Mouse (Mus musculus) frontal cortex, adult (tissue): ENCODE measurements around the gene Ear1.
A peak's percentile ranks its signal among the peaks of the same experiment; 100 is the strongest.
"Not testable (repeated sequence)": the region's sequence is repeated elsewhere in the genome, so short reads cannot be mapped to it uniquely, and the experiment has no call there.

ENCODE experiments used
- ATAC-seq: cut with Nextera tagmentation; 2 replicates; pipeline ENCODE4 v1.9.2; 2017; ENCODE audit warnings: mild to moderate bottlenecking, moderate library complexity, mixed read lengths; ENCODE audit not compliant: low TSS enrichment

The Ear1 gene

DNA sequence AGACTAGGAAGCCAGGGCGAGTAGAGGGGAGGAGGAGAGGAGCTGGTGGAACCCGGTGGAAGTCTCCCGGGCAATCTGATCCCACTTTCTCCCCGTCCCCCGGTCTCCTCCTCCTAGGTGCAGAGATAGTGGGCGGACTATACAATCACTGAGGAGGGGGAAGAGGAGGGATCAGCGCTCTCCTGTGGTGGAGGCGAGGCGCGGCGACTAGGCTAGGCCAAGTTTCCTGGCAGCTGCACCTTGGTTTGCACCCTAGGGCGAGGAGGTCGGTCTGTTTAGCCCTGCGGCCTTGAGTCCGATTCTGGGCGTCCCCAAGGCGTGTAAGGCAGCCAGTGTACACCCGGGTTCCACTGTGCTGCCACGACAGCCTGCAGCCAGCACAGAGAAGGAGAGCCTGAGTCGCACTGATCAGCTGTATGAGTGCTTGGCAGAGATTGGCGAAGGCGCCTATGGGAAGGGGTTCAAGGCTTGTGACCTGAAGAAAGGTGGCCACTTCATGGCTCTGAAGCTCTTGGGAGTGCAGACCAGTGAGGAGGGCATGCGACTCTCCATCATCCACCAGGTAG, 78.3 kb downstream of the Ear1 start:
- ATAC-seq: peak; percentile 85

GRCm38 (mm10) chr14:43796069-43796904, 79.0 kb downstream of the Ear1 start:
- ATAC-seq: peak; percentile 41

DNA sequence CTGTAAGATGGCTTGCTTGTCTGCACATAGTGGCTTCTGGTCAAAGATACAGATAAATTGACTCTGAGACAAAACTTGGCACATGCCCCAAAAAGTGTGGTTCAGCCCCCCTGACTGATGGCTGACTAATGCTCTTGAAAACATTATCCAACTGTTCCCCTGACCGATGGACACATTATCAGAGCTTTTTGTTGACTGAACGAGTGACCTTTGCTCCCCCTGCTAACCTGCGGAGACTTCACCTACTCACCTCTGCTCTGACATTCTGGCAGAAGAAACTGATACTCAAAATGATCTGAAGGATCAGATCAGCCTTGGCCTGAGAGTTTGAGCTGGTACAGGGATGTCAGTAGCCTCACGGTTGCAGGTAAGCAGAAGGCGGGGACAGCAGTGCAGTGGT, 81.5 kb downstream of the Ear1 start:
- not testable (repeated sequence) for ATAC-seq

DNA sequence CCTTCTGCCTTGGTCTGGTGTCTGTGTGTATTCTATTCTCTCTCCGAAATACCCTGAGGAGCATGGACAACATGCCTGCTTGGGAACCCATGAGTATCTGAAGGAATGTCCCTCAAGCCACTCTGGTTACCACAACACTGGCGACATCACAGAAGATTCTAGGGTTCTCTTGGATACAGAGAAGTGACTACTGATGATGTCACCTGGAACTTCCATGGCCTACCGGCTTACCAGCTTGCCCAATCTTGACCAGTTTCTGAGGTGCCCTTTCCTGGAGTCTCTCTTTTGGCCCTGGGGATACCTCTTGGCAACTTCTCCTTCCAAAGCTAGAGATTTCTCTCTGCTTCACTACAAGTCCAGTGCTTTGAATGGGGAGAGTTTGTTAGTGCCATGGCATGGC, 90.7 kb downstream of the Ear1 start, which contains the start of gene Gm8180:
Gene Gm8180, minus strand, starts transcription at position 101 of the 400 bp plus-strand sequence.
- not testable (repeated sequence) for ATAC-seq
